Mouse (Mus musculus) embryonic fibroblast, embryonic 13.5 days (primary cell): ENCODE results near the gene Pde4d.

ENCODE experiments used
- CTCF ChIP-seq: IDR thresholded peaks from 2 replicates; pipeline ENCODE4 v1.5.1; 2011; ENCODE audit warnings: mild to moderate bottlenecking, control low read depth, low read length, moderate library complexity, borderline replicate concordance; ENCODE audit not compliant: insufficient read depth
- POLR2A ChIP-seq: IDR thresholded peaks from 2 replicates; pipeline ENCODE4 v1.6.1; 2011; ENCODE audit warnings: low read depth, mild to moderate bottlenecking, control low read depth, low read length, moderate library complexity

GRCm38 (mm10) chr13:108666579-108666978, 216.8 kb downstream of the Pde4d start:
- TF ChIP-seq CTCF (no peak), POLR2A (no peak)
